Mouse (Mus musculus): ENCODE measurements around the gene Aimp2.

Gene Aimp2

DNA sequence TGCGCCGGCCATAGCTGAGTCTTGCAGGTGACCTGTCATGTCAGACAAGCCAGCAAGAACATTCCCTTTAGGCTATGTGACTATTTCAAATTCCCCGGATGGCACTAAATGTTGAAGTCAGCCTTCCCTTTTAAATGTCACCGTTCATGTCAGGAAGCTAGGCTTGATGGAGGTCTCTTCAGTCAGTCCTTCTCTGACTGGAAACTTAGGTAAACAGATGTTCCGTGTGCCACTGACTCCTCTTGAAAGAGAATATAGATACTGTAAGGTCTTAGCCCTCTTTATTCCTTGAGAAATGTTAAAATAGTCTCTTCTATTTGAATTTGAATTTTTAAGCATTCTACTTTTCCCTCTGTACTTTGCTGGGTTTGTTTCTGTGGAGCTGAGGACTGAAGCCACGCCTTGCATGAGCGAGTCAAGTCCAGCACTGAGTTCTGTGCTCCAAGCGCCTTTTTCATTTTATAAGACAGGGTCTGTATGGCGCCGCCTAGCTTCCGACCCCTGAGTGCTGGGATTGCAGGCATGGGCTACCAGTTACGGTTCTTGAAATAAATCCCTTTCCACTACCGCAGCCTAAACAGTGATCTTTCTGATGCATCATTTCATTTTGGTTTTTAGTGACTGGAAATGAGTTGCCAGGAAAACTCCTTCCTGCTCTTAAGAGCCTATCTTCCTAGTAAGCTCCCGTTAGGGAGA, 11.9 kb downstream of the Aimp2 start, which contains the start of gene Ankrd61:
TSS of gene Ankrd61 (minus strand) at position 51 of the 696 bp plus-strand sequence.
- no peak for DNase-seq

GRCm38 (mm10) chr5:143893396-143893795, 16.3 kb downstream of the Aimp2 start:
- no peak for DNase-seq

DNA sequence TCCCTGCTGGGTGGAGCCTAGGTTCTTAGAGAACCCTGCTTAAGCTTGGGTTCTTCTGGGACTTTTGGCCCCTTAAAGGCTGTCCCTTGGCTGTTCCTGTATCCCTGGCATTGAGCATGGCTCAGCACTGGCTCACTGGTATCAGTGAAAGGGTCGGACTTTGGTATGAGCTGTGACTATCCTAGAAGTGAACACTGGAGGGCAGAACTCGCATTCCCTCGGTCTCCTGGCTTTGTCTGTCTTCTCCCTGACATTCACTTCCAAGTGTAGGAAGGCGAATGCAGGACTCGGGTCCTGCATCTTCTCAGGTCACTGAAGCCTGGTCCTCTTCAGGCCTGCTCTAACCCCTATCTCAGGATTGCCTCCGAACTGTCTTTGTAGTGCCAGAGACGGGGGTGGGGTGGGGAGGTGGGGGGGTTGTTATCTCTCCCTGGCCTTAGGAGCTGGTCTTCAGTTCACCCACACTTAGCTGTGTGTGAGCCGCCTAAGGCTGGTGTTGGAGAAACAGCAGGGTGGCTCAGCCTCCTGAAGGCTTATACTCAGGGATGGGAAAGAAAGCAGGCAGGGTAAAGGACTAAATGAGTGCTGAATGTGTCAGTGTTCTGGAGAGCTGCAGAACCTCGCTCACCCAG, 17.3 kb downstream of the Aimp2 start:
- no peak for DNase-seq

GRCm38 (mm10) chr5:143890741-143891140, 18.9 kb downstream of the Aimp2 start:
- DNase-seq, result no peak

- DNase-seq, result no peak
Observed at GRCm38 (mm10) chr5:143885274-143885673, 24.4 kb downstream of the Aimp2 start.

- no peak for DNase-seq
Observed at GRCm38 (mm10) chr5:143874571-143874970, 35.1 kb downstream of the Aimp2 start.

- DNase-seq, result no peak
Observed at GRCm38 (mm10) chr5:143871547-143872169, 38.0 kb downstream of the Aimp2 start.
